Mouse (Mus musculus) limb, embryonic 12.5 days (tissue): ENCODE measurements around the gene Scfd2. TPM values are rescaled to one million over a fixed set of nuclear protein-coding genes. Genes with fewer than 3 reads are reported as not detected.

Experiments used
- ATAC-seq: fragments of 200-750 bp; cut with Nextera tagmentation; 2 replicates; pipeline ENCODE4 v1.8.0; 2017; ENCODE audit warnings: low read depth, moderate TSS enrichment; ENCODE audit not compliant: insufficient number of reproducible peaks, insufficient read depth, low FRiP score, low TSS enrichment
- H3K27ac ChIP-seq: fragments of 300-500 bp; sonication (generic); 2 replicates; pipeline ENCODE4 v1.5.1; 2016; ENCODE audit warnings: mild to moderate bottlenecking, moderate library complexity
- H3K27me3 ChIP-seq: fragments of 300-500 bp; sonication (generic); 2 replicates; pipeline ENCODE4 v1.6.1; 2016; ENCODE audit warnings: mild to moderate bottlenecking, moderate library complexity
- H3K36me3 ChIP-seq: fragments of 300-500 bp; sonication (generic); 2 replicates; pipeline ENCODE4 v1.6.1; 2016; ENCODE audit warnings: mild to moderate bottlenecking, moderate library complexity
- H3K4me1 ChIP-seq: fragments of 300-500 bp; sonication (generic); replicated peaks from 2 replicates; pipeline ENCODE4 v1.6.1; 2016
- H3K4me2 ChIP-seq: fragments of 300-500 bp; sonication (generic); 2 replicates; pipeline ENCODE4 v1.6.1; 2016; ENCODE audit warnings: mild to moderate bottlenecking, moderate library complexity
- H3K4me3 ChIP-seq: fragments of 300-500 bp; sonication (generic); replicated peaks from 2 replicates; pipeline ENCODE4 v1.5.1; 2016; ENCODE audit warnings: mild to moderate bottlenecking
- H3K9ac ChIP-seq: fragments of 300-500 bp; sonication (generic); replicated peaks from 2 replicates; pipeline ENCODE4 v1.6.1; 2016; ENCODE audit warnings: mild to moderate bottlenecking, moderate library complexity
- H3K9me3 ChIP-seq: fragments of 300-500 bp; sonication (generic); 2 replicates; pipeline ENCODE4 v1.6.1; 2016; ENCODE audit warnings: mild to moderate bottlenecking, moderate library complexity
- WGBS: fragments of 180-500 bp; shearing (Covaris S2); methylation state at CpG from one replicate; pipeline ENCODE4 v1.1.7; 2016; 5-methylcytosine and 5-hydroxymethylcytosine counted together
- polyA plus RNA-seq: library from polyadenylated mRNA; unstranded; fragments of >200 nt; fragmentation: Nextera tagmentation; extraction: Ambion mirVana; gene quantifications from 2 replicates; pipeline ENCODE4 v1.2.1, GENCODE M21; 2016

Gene Scfd2
- polyA plus RNA-seq, 1 experiment from 2014 or later, result 19.1 TPM

DNA sequence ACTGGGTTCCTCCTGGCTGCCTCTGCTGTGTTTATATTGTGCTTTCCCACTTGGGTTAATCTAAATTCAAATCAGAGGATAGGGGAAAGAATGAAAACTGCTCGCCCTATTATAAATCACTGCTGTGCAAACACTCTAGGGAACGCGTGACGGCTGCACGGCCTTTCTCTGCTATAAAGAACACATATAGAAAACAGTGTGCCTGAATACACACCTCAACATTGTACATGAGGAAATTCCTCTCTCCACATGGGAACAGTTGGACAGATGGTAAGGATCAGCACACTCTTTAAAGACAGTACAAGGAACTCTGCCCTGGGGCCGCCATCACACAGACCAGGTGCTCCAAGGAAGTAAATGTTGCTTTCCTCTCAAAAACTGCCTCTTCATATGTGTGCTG is 166.2 kb downstream of the Scfd2 start:
- Histone ChIP-seq H3K4me1 (peaks cover 28% of the 10 kb centered on the region), H3K9me3 (no peaks in the 10 kb centered on the region)
- ATAC-seq, result no peak

DNA sequence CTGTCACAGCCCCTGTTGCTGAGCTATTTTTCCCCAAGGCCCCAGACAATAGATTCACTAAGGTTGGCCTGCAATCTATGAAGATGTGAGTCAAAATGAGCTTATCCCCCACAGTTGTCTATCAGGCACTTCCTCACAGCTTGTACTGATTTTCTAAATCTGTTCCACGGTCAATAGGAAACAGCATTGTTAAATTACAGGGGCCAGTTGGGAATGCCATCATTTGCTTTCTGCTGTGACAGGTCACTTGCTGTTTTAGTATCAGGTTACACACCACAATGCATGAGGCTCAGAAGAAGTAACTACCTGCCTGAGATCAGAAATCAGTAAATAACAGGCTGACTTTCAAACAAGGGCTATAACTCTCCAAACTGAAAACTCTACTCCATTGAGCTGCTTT is 168.3 kb downstream of the Scfd2 start:
- Histone ChIP-seq H3K9me3 (no peaks in the 10 kb centered on the region), H3K4me1 (peaks cover 28% of the 10 kb centered on the region), H3K36me3 (no peaks in the 10 kb centered on the region), H3K27me3 (no peaks in the 10 kb centered on the region), H3K9ac (no peak overlapping the region), H3K27ac (no peak overlapping the region), H3K4me3 (no peak overlapping the region), H3K4me2 (no peak overlapping the region)
- WGBS, result 4% methylated on average over 1 of the region's 1 CpGs
- no peak for ATAC-seq

More for the DNA sequence above, 166.2 kb downstream of the Scfd2 start:
- H3K36me3 ChIP-seq, result no peaks in the 10 kb centered on the region
- H3K9ac ChIP-seq, result no peak overlapping the region
- no peaks in the 10 kb centered on the region for H3K27me3 ChIP-seq
- H3K4me2 ChIP-seq, result no peak overlapping the region
- 42% methylated on average over 6 of the region's 6 CpGs for WGBS
- no peak overlapping the region for H3K4me3 ChIP-seq
- H3K27ac ChIP-seq, result peak overlapping the region; percentile 60; the same call in 1 of the 2 replicates

DNA sequence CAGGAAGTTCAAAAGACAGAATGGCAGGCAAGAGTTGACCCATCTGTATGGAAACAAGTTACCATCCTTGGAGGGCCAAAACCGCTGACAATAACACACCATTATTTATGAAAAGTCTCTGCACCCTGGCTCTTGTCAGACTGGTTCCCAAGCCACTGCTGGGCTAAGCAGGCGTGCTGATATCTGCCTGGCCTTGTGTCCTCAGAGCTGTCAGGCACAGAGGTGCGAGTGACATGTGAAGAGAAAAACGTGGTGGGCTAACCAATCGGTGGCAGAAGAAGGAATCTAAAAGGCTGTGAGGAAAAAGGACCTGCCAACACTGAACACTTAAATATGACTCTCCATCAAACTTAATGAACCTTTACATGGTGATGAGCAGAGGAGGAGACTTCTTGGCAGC is 170.0 kb downstream of the Scfd2 start:
- Histone ChIP-seq H3K4me3 (no peak overlapping the region), H3K9ac (no peak overlapping the region), H3K36me3 (no peaks in the 10 kb centered on the region), H3K9me3 (no peaks in the 10 kb centered on the region), H3K27ac (no peak overlapping the region), H3K4me1 (peaks cover 25% of the 10 kb centered on the region), H3K27me3 (no peaks in the 10 kb centered on the region), H3K4me2 (no peak overlapping the region)
- WGBS, result 36% methylated on average over 5 of the region's 5 CpGs
- no peak for ATAC-seq

DNA sequence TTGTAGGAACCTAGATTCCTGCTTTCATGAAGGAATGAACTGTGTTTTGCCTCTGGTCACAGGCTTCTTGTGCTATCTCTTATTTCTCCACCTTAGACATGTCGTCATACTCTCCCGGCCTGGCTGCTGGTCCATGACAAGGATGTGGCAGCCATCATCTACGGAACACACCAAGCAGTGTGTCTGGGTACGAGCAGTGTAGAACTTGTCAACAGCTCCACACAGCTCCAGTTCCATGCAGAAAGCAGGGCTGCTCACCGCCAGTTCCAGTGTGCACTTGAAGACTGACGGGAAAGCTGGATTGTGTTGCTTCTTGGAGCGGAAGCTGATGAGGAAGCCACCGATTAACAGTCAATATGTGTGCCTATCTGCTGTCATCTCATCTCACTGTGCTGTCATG is 173.5 kb downstream of the Scfd2 start:
- Histone ChIP-seq H3K36me3 (no peaks in the 10 kb centered on the region), H3K4me2 (no peak overlapping the region), H3K4me3 (no peak overlapping the region), H3K9me3 (no peaks in the 10 kb centered on the region), H3K27ac (no peak overlapping the region), H3K27me3 (no peaks in the 10 kb centered on the region), H3K4me1 (peaks cover 9% of the 10 kb centered on the region), H3K9ac (no peak overlapping the region)
- no peak for ATAC-seq
- 96% methylated on average over 8 of the region's 8 CpGs for WGBS

DNA sequence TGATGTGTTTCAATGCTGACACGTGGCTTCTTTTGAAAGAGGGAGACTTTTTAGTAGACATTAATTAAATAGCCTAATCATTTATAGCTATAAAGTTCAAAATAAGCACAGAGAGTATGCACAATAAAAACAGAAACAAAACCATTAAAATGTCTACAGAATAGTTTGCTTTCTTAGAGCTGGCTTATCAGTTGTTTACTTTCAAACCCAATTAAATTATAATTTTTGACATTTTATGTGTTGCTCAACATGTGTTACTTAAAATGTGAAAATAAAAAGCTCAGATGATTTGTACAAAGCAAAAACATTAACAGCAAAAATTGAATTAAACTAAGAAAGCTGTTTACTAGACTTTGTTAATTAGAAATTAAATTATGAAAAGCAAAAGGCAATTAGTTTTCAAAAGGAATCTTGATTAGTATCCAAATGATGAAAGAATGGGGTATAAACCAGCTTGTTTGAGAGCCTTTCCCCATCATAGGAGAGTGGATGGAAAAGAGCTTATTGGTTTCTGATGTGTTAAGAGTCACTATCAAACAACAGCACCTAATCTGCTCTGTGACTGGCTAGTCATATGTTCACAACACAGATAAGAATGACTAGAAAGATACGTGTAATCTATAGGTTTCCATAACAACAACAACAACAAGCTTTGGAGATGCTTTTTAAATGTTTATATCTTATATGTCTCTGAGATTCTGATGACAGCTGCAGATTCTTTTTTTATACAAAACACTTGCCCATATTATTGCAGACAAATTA is 176.0 kb downstream of the Scfd2 start:
- H3K36me3 ChIP-seq, result no peaks in the 10 kb centered on the region
- H3K9me3 ChIP-seq, result no peaks in the 10 kb centered on the region
- WGBS, result 70% methylated on average over 2 of the region's 2 CpGs
- no peak overlapping the region for H3K4me2 ChIP-seq
- H3K9ac ChIP-seq, result no peak overlapping the region
- H3K4me3 ChIP-seq, result no peak overlapping the region
- H3K4me1 ChIP-seq, result 0 out of 2 replicates have a peak, but pooled peaks cover 4% of the 10 kb centered on the region
- no peaks in the 10 kb centered on the region for H3K27me3 ChIP-seq
- H3K27ac ChIP-seq, result no peak overlapping the region
- no peak for ATAC-seq

DNA sequence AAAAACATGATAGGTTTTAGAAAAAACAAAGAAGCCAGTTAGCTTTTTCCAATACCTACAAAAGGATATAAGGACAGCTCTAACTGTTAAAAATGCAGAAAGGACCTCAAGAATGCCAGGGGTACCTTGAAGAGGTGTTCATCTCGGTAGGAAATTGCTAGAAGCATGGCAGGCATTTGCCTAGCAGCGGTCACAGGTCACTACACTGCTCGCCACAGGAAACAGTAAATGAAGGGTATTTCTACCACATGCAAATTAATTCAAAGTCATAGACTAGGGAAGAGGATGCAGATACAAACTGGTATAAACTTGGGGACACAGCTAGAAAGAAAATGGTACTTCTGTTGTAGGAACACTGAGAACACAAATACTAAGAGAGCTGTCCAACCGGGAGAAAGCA is 180.7 kb downstream of the Scfd2 start:
- no peaks in the 10 kb centered on the region for H3K9me3 ChIP-seq
- peaks cover 4% of the 10 kb centered on the region; the same call in 1 of the 2 replicates for H3K4me1 ChIP-seq
- no peak for ATAC-seq
- no peak overlapping the region for H3K27ac ChIP-seq
- H3K4me3 ChIP-seq, result no peak overlapping the region
- no peak overlapping the region for H3K4me2 ChIP-seq
- 81% methylated on average over 4 of the region's 4 CpGs for WGBS
- no peak overlapping the region for H3K9ac ChIP-seq
- H3K27me3 ChIP-seq, result no peaks in the 10 kb centered on the region
- H3K36me3 ChIP-seq, result no peaks in the 10 kb centered on the region

DNA sequence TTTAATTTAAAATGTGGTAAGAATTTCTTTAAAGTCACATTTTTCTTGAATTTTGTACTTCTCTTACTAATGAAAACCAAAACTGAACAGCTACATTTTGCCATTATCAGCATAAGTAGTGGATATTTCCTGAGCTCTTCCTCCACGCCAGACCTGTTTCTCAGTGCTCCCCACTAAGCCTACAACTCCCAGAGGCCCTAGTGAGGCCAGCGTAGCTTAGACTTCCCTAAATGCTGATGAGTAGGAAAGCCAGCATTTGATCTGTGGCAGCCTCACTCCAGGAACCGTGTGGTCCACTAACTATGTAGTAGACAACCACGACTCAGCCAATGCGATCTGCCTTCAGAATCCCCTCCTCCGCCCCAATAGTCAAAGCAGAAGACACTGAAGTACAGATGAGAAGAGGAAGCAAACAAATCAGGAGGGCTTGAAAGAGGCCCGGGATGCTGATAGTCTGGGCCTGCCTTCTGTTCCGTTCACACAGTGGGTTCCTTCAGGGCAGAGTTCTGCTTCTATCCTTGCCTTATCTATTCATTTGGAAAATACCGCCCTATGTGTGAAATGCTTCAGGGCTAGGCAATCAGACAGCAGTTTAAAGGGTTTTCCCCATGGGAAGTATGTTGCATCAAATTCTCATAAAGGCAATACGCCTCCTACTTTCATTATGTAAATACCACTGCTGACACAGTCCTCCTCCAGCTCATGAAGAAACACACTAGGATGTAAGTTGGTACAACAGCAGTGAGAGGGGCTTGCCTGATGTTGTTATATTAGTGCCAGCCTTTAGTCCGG is 183.3 kb downstream of the Scfd2 start:
- no peak overlapping the region for H3K4me2 ChIP-seq
- no peaks in the 10 kb centered on the region for H3K9me3 ChIP-seq
- peaks cover 9% of the 10 kb centered on the region; the same call in 1 of the 2 replicates for H3K4me1 ChIP-seq
- no peak overlapping the region for H3K9ac ChIP-seq
- H3K36me3 ChIP-seq, result no peaks in the 10 kb centered on the region
- WGBS, result 76% methylated on average over 11 of the region's 11 CpGs
- ATAC-seq, result no peak
- H3K27ac ChIP-seq, result no peak overlapping the region
- no peak overlapping the region for H3K4me3 ChIP-seq
- no peaks in the 10 kb centered on the region for H3K27me3 ChIP-seq

DNA sequence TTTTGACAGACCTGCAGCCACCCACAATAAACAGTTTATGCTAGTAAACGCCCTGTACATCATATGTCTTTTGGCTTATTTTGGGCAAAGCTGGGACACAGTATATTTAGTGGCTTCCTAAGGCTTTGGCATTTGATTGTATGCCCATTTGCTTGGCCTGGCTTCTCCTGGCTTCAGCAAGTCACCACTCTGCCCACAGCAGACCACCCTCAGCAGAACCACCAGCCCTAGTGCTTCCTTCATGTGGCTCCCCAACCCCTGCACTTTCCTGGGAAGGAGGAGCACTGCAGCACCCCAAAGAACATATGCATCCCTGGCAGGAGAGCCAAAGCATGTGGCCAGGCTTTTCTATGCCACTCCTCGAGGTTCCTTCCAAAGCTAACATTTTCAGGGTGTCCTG is 188.5 kb downstream of the Scfd2 start:
- no peak overlapping the region for H3K4me3 ChIP-seq
- no peaks in the 10 kb centered on the region for H3K27me3 ChIP-seq
- no peak overlapping the region for H3K4me2 ChIP-seq
- peak overlapping the region; percentile 87 for H3K27ac ChIP-seq
- ATAC-seq, result no peak
- no peak overlapping the region for H3K9ac ChIP-seq
- no peaks in the 10 kb centered on the region for H3K36me3 ChIP-seq
- H3K9me3 ChIP-seq, result no peaks in the 10 kb centered on the region
- 58% methylated on average over 2 of the region's 2 CpGs for WGBS
- H3K4me1 ChIP-seq, result peaks cover 20% of the 10 kb centered on the region

DNA sequence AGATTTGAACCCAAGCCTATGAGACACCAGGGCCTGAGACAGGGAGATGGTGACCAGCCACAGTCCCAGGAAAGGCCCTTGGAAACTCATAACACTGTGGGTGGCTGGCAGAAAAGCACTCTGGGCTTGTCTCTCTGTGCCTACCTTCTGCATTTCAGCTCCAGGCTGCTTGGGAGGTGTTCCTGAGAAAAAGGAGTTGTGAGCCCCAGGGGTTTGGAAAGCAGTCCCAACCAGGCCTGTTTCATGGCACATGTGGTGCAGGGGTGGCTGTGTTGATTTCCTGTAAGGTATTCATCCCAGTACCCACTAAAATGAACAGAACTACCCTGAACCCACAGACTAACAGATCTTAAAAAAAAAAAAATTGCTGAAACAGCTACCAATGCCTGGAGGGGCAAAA is 189.0 kb downstream of the Scfd2 start:
- H3K9ac ChIP-seq, result no peak overlapping the region
- no peak overlapping the region for H3K4me3 ChIP-seq
- H3K4me1 ChIP-seq, result peaks cover 21% of the 10 kb centered on the region
- no peak for ATAC-seq
- H3K36me3 ChIP-seq, result no peaks in the 10 kb centered on the region
- H3K9me3 ChIP-seq, result no peaks in the 10 kb centered on the region
- H3K27ac ChIP-seq, result peak overlapping the region; percentile 87
- no peaks in the 10 kb centered on the region for H3K27me3 ChIP-seq
- no peak overlapping the region for H3K4me2 ChIP-seq

DNA sequence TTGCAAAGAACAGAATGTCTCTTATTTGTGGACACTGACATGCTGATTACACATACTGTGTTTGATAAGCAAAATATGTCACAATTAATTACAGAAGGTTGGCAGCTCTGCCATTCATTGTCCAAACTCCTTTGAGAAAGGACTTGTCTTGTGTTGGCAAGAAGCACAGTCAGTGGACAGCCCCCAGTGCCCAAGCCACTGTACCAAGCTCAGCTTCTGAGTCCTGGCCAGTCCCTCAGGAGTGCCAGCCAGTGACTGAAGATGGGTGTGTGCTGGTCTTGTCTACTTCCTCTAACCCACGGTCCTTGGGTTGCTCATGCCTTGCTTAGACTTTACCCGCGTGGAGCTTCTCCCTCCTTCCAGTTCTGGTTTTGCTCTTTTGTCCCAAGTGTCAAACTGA is 194.1 kb downstream of the Scfd2 start:
- no peaks in the 10 kb centered on the region for H3K36me3 ChIP-seq
- no peak overlapping the region for H3K4me3 ChIP-seq
- no peak overlapping the region for H3K9ac ChIP-seq
- no peaks in the 10 kb centered on the region for H3K9me3 ChIP-seq
- WGBS, result 93% methylated on average over 3 of the region's 3 CpGs
- H3K27me3 ChIP-seq, result no peaks in the 10 kb centered on the region
- no peak overlapping the region for H3K4me2 ChIP-seq
- H3K4me1 ChIP-seq, result peaks cover 30% of the 10 kb centered on the region
- no peak for ATAC-seq
- no peak overlapping the region for H3K27ac ChIP-seq

DNA sequence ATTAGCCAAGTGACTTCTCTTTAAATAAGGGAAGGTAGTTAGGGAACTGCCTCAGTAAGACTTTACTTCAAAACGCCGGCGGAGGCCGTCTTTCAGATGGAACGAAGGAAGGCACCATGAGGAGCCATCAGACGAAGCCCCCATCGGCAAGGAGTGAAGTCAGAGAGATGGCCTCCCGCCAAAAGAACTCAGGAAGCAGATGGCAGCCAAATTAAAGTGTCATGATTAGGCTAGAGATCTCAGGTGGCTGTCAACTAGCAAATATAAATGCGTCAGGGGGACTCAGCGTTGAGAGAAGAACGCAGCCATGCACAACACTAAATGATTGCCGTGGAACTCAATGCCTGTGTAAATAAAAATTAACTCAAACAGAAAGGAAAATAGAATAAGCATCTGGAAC is 194.8 kb downstream of the Scfd2 start:
- Histone ChIP-seq H3K9me3 (no peaks in the 10 kb centered on the region), H3K4me2 (no peak overlapping the region), H3K27me3 (no peaks in the 10 kb centered on the region), H3K27ac (no peak overlapping the region; the same call in 1 of the 2 replicates), H3K4me1 (peaks cover 26% of the 10 kb centered on the region), H3K9ac (no peak overlapping the region), H3K36me3 (no peaks in the 10 kb centered on the region), H3K4me3 (no peak overlapping the region)
- no peak for ATAC-seq
- 83% methylated on average over 12 of the region's 12 CpGs for WGBS
